Mouse (Mus musculus) olfactory bulb, adult 2 months (tissue): ENCODE measurements around the gene Itpkb.

ENCODE experiments used
- CTCF ChIP-seq: fragments of 200-500 bp; IDR thresholded peaks from 2 replicates; pipeline ENCODE4 v1.5.1; 2012; ENCODE audit warnings: low read depth, mild to moderate bottlenecking, low read length, moderate library complexity; ENCODE audit not compliant: insufficient read depth
- POLR2A ChIP-seq: fragments of 200-500 bp; IDR thresholded peaks from 2 replicates; pipeline ENCODE4 v1.6.1; 2012; ENCODE audit warnings: mild to moderate bottlenecking, low read depth, low read length, moderate library complexity; ENCODE audit not compliant: insufficient read depth

- TF ChIP-seq POLR2A (no peak), CTCF (no peak)
Measured at GRCm38 (mm10) chr1:180431833-180432232, 101.5 kb downstream of the Itpkb start.
